Mouse (Mus musculus) forebrain, postnatal 0 days (tissue): Measurements from ENCODE around the gene Maml3. TPM values are rescaled to one million over a fixed set of nuclear protein-coding genes. Genes with fewer than 3 reads are reported as not detected.

Experiments
- ATAC-seq: fragments of 200-750 bp; cut with Nextera tagmentation; 2 replicates; pipeline ENCODE4 v1.8.0; 2017; ENCODE audit warnings: mild to moderate bottlenecking, moderate library complexity
- DNase-seq: peaks from one replicate; pipeline ENCODE4 v3.0.0-alpha.2; 2015
- H3K27ac ChIP-seq: fragments of 300-500 bp; sonication (generic); 2 replicates; pipeline ENCODE4 v1.5.1; 2014; ENCODE audit warnings: low read depth, mild to moderate bottlenecking, antibody characterized with exemption, low read length, moderate library complexity, mixed read lengths
- H3K27me3 ChIP-seq: fragments of 300-500 bp; sonication (generic); 2 replicates; pipeline ENCODE4 v1.6.1; 2014; ENCODE audit warnings: mild to moderate bottlenecking, low read length, mixed read lengths; ENCODE audit not compliant: insufficient read depth
- H3K36me3 ChIP-seq: fragments of 300-500 bp; sonication (generic); 2 replicates; pipeline ENCODE4 v1.6.1; 2014; ENCODE audit warnings: mild to moderate bottlenecking, moderate library complexity; ENCODE audit not compliant: insufficient read depth
- H3K4me1 ChIP-seq: fragments of 300-500 bp; sonication (generic); 2 replicates; pipeline ENCODE4 v1.6.1; 2014; ENCODE audit warnings: antibody characterized with exemption; ENCODE audit not compliant: insufficient read depth
- H3K4me2 ChIP-seq: fragments of 300-500 bp; sonication (generic); 2 replicates; pipeline ENCODE4 v1.6.1; 2014; ENCODE audit warnings: low read depth, mild to moderate bottlenecking, moderate library complexity
- H3K4me3 ChIP-seq: fragments of 300-500 bp; sonication (generic); 2 replicates; pipeline ENCODE4 v1.5.1; 2014; ENCODE audit warnings: low read depth, low read length, mixed read lengths
- H3K9ac ChIP-seq: fragments of 300-500 bp; sonication (generic); 2 replicates; pipeline ENCODE4 v1.6.1; 2014; ENCODE audit warnings: mild to moderate bottlenecking
- H3K9me3 ChIP-seq: fragments of 300-500 bp; sonication (generic); 2 replicates; pipeline ENCODE4 v1.6.1; 2016; ENCODE audit warnings: low read length
- CTCF ChIP-seq: sonication (generic); IDR thresholded peaks from 2 replicates; pipeline ENCODE4 v1.5.1; 2016; ENCODE audit warnings: antibody characterized with exemption, control low read depth, low read depth
- WGBS: fragments of 180-500 bp; shearing (Covaris S2); extraction: QIAGEN DNeasy Blood & Tissue Kit; methylation state at CpG from one replicate; pipeline ENCODE4 v1.1.7; 2014; 5-methylcytosine and 5-hydroxymethylcytosine counted together
- polyA plus RNA-seq: library from polyadenylated mRNA; unstranded; fragments of >200 nt; fragmentation: Nextera tagmentation; extraction: Ambion mirVana; gene quantifications from 2 replicates; pipeline ENCODE4 v1.2.1, GENCODE M21; 2015
- total RNA-seq: library from RNA; depleted of rRNA; stranded (reverse); fragments of >200 nt; gene quantifications from 2 replicates; pipeline ENCODE4 v1.2.3, GENCODE M21; 2014

Gene Maml3
- total and polyA plus RNA-seq, 2 experiments from 2014 or later = 3.1 to 14.9 TPM

DNA sequence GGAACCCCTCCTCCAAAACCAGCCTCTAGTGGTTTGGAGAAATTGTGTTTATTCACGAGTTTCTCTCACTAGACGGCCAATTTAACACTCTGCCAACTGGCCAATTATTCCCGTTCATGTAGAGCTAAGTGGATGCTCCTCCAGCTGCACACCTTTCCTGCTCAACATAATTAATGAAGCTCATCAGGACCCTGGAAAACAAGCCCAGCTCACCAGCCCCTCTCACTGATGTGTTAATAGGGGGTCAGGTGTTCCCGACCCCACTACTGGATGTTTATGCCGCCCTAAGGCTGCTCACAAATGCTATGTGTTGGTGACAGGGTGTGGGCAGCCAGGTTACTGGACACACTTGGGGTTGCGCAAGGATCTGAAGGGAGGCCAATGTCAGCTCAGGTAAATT, 263.7 kb downstream of the Maml3 start:
- no peaks in the 10 kb centered on the region for H3K27me3 ChIP-seq
- H3K36me3 ChIP-seq = no peaks in the 10 kb centered on the region
- ATAC-seq = 0 out of 2 replicates have a peak, but pooled peaks have one; percentile 14
- no peak for DNase-seq
- H3K9me3 ChIP-seq = no peaks in the 10 kb centered on the region
- no peak overlapping the region for H3K27ac ChIP-seq
- 49% methylated on average over 6 of the region's 6 CpGs for WGBS
- no peak overlapping the region for H3K9ac ChIP-seq
- H3K4me1 ChIP-seq = no peaks in the 10 kb centered on the region
- TF ChIP-seq CTCF = no peak
- no peak overlapping the region for H3K4me2 ChIP-seq
- H3K4me3 ChIP-seq = no peak overlapping the region

DNA sequence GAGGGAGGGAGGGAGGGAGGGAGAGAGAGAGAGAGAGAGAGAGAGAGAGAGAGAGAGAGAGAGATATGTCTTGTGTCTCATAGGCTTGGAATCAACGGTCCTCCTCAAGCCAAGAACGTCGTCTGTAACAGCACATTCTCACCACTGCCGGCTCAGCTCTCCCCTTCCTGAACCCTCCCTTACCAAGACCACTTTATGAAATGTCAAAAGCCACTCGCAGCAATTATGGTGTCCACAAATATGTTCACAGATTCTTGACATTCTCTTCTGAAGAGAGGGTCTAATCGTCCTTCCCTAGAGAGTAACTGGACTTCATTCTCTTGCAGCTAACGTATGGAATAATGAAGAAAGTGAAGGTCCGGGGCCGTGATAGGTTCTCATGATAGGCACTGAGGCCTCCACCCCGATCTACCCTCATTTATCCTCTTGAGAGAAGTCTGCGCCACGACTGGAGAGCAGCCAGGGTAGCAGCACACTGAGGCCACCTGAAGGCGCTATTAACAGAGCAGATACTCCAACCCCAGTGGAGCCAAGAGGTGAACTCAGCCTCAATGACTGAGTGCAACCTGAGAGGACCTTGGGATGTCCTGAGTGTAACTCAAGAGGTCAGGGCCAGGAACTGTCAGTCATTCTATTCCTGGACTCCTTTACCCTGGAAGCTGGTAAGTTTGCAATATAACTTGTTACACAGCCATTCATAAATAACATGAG, 264.6 kb downstream of the Maml3 start:
- no peak overlapping the region for H3K4me3 ChIP-seq
- H3K27ac ChIP-seq = no peak overlapping the region
- no peak overlapping the region for H3K9ac ChIP-seq
- no peaks in the 10 kb centered on the region for H3K36me3 ChIP-seq
- no peak overlapping the region for H3K4me2 ChIP-seq
- H3K4me1 ChIP-seq = no peaks in the 10 kb centered on the region
- ATAC-seq (no peak), DNase-seq (no peak)
- H3K27me3 ChIP-seq = no peaks in the 10 kb centered on the region
- 92% methylated on average over 13 of the region's 13 CpGs for WGBS
- TF ChIP-seq CTCF = no peak
- H3K9me3 ChIP-seq = no peaks in the 10 kb centered on the region

DNA sequence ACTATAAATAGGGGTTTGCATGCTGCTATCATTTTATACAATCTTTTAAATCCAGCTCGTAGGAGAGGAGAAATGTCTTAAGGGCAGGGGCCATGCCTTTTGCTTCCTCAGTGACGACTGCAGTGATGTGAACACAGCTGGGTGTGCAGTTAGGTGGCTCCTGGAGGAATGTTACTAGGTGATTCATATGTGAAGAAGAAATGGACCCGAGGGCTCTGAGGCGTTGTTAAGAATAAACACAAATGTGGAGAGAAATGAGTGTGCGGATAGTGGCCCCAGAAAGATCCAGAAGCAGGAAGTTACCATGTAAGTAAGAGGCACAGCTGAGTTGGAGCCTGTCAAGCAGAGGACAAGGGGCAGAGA, 265.5 kb downstream of the Maml3 start:
- Histone ChIP-seq H3K27ac (no peak overlapping the region), H3K27me3 (no peaks in the 10 kb centered on the region), H3K36me3 (no peaks in the 10 kb centered on the region), H3K4me2 (no peak overlapping the region), H3K4me3 (no peak overlapping the region), H3K9ac (no peak overlapping the region), H3K4me1 (no peaks in the 10 kb centered on the region), H3K9me3 (no peaks in the 10 kb centered on the region)
- TF ChIP-seq CTCF = no peak
- WGBS = 86% methylated on average over 5 of the region's 5 CpGs
- ATAC-seq = no peak
- no peak for DNase-seq

DNA sequence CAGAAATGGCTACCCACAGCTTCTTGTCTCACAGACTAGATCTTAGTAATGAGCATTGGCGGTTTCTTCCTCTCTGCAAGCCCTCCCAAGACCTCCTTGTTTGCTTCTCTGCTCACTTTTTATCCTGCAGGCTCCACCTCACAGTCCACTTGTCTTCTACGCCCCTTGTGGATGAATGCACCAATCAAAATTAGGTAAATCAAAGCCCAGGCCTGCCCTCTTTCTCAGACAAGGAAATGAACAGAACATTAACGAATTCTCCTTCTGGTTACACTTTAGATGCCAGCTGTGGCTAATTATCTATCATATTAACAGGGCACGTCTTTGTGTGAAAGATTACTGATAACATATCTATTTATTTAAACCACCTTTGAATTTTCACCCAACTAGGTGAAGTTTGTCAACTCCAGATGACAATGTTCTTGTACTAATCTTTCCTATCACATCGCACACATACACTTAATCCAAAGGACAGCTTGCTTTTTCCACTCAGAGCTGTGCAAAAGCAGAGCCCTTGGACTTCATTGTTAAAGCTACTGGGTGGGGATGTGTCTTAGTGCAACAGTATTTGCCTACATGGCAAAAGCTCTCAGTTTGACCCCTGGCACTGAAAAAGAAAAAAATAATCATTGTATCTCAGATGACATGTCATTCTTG, 266.1 kb downstream of the Maml3 start:
- Histone ChIP-seq H3K27me3 (no peaks in the 10 kb centered on the region), H3K4me1 (no peaks in the 10 kb centered on the region), H3K27ac (no peak overlapping the region), H3K9me3 (no peaks in the 10 kb centered on the region), H3K4me2 (no peak overlapping the region), H3K4me3 (no peak overlapping the region), H3K36me3 (no peaks in the 10 kb centered on the region), H3K9ac (no peak overlapping the region)
- ATAC-seq (no peak), DNase-seq (no peak)
- 55% methylated on average over 5 of the region's 5 CpGs for WGBS
- no peak for TF ChIP-seq CTCF

DNA sequence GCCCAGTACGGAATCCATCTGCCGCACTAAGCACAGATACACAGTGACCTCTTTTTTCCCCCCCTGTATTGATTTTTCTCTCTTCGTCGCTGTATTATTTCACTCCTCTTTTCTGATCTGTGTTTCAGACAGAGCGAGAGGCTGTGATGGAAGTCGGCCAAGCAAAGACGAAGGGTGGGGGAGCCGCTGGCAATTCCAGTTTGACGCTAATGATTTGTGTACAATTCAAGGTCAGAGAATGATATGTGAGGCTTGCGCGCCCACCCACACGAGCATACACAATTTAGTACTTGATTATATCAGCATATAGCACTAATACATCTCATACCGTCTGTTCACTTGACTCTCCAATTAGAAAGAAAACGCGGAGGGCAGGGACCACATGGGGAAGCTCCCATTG, 271.9 kb downstream of the Maml3 start:
- 19% methylated on average over 15 of the region's 15 CpGs for WGBS
- Histone ChIP-seq H3K9me3 (no peaks in the 10 kb centered on the region), H3K4me2 (no peak overlapping the region), H3K36me3 (no peaks in the 10 kb centered on the region), H3K9ac (no peak overlapping the region), H3K4me3 (no peak overlapping the region), H3K27ac (peak overlapping the region; percentile 15; the same call in 1 of the 2 replicates), H3K27me3 (no peaks in the 10 kb centered on the region), H3K4me1 (0 out of 2 replicates have a peak, but pooled peaks cover 4% of the 10 kb centered on the region)
- DNase-seq = peak; percentile 45
- no peak for TF ChIP-seq CTCF
- ATAC-seq = no peak

DNA sequence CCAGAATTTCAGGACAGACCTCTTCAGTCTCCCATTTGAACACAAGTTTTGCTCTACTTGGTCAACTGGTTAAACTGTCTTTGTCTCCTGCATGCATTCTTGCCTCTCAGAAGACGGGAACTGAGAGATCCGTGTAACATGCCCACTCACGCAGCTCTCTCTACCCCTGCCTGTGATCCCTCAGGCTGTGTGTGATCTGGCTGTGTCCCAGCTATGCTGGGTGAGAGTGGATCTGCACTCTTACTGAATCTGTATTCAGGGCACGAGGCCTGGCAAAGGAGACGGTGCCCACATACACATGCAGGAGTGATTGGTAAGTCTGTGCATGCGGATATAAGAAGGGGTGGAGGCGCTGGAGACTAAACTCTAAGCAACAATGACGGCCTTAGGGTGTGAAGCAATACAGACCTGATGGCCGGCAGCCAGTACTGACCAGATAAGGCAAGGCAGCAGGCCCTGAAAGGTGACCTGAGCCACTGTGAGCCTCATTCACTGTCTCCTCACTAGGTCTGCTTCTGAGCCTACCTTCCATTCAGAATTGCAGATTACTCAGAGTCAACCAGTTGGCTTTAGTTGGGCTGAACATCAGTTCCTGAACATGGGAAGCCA, 274.0 kb downstream of the Maml3 start:
- ATAC-seq = no peak; the same call in 1 of the 2 replicates
- H3K4me2 ChIP-seq = no peak overlapping the region

DNA sequence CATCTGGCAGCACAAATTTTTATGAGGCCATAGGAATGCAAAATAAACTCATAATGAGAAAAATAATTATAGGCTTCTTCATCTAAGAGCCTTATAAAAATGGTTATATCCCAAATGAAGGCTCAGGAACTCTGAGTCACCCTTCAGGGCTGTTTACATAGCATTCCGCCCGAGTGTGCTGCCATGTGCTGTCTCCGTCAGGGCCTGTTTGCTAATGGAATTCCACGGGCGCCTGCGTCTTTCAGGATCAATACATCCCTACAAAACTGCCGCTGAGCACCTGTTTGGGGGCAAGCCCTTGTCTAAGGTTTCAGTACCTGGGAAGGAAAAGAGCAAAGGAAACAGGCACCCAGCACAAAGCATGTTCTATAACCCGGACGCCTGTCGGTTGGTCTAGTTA, 279.3 kb downstream of the Maml3 start:
- H3K4me3 ChIP-seq = no peak overlapping the region
- no peaks in the 10 kb centered on the region for H3K9me3 ChIP-seq
- H3K4me2 ChIP-seq = no peak overlapping the region
- no peaks in the 10 kb centered on the region for H3K36me3 ChIP-seq
- H3K27me3 ChIP-seq = no peaks in the 10 kb centered on the region
- no peak overlapping the region for H3K27ac ChIP-seq
- ATAC-seq = no peak
- 81% methylated on average over 10 of the region's 10 CpGs for WGBS
- H3K9ac ChIP-seq = no peak overlapping the region
- TF ChIP-seq CTCF = no peak
- DNase-seq = no peak
- no peaks in the 10 kb centered on the region for H3K4me1 ChIP-seq

More for the DNA sequence above, 274.0 kb downstream of the Maml3 start:
- no peaks in the 10 kb centered on the region for H3K27me3 ChIP-seq
- no peaks in the 10 kb centered on the region for H3K9me3 ChIP-seq
- H3K27ac ChIP-seq = no peak overlapping the region
- 74% methylated on average over 9 of the region's 9 CpGs for WGBS
- TF ChIP-seq CTCF = no peak
- DNase-seq = no peak
- 0 out of 2 replicates have a peak, but pooled peaks cover 4% of the 10 kb centered on the region for H3K4me1 ChIP-seq
- no peaks in the 10 kb centered on the region for H3K36me3 ChIP-seq
- H3K4me3 ChIP-seq = no peak overlapping the region
- no peak overlapping the region for H3K9ac ChIP-seq
